In genomic region chr11:98740026-98740392, GRCm38 (mm10) we compare ENCODE assay signal across 9 mouse cellular contexts. TPM values are rescaled to one million over a fixed set of nuclear protein-coding genes. Genes with fewer than 3 reads are reported as not detected.
DNase-seq lines count a peak whose midpoint lies in the region; ATAC-seq lines count a peak whose summit lies in the region.
"Had no signal": no experiment of that assay in that cellular context is flagged by ENCODE, and none has a peak within 500 bp of the region (broad histone marks: within the 10 kb centered on the region; RNA-seq: fewer than 3 reads in every experiment).

No protein-coding gene starts in this region.

- no peaks in the 10 kb centered on the region for H3K27me3 ChIP-seq in heart, embryonic 11.5 days (ENCODE audit: control insufficient read depth, insufficient read depth, low read length)
- H3K27me3 ChIP-seq in heart, embryonic 16.5 days (ENCODE audit: control insufficient read depth, insufficient read depth, low read length): no peaks in the 10 kb centered on the region
- no peaks in the 10 kb centered on the region for H3K27me3 ChIP-seq in liver, embryonic 16.5 days (ENCODE audit: control insufficient read depth, insufficient read depth, low read depth, low read length)

- no peak for ATAC-seq in heart, embryonic 11.5 days (replicated peaks; ENCODE audit: insufficient number of reproducible peaks, low FRiP score, low TSS enrichment)
- no peak for ATAC-seq in heart, embryonic 16.5 days (replicated peaks; ENCODE audit: extremely low read depth, insufficient read depth, low FRiP score)
- no peak for ATAC-seq in liver, embryonic 16.5 days (ENCODE audit: low read depth)

- peak overlapping the region; percentile 81 for H3K4me2 ChIP-seq in heart, embryonic 11.5 days
- peak overlapping the region; percentile 92 for H3K4me2 ChIP-seq in heart, embryonic 16.5 days (ENCODE audit: low read depth, low read length)
- H3K4me2 ChIP-seq in liver, embryonic 16.5 days (ENCODE audit: low read depth, low read length): peak overlapping the region; percentile 93

- H3K4me1 ChIP-seq in heart, embryonic 11.5 days (ENCODE audit: control insufficient read depth, insufficient read depth, low read length): peaks cover 41% of the 10 kb centered on the region
- peaks cover 36% of the 10 kb centered on the region for H3K4me1 ChIP-seq in heart, embryonic 16.5 days (ENCODE audit: control insufficient read depth, insufficient read depth, low read length)
- H3K4me1 ChIP-seq in liver, embryonic 16.5 days (ENCODE audit: control insufficient read depth, low read depth, low read length): peaks cover 57% of the 10 kb centered on the region

- no peak for DNase-seq in heart, adult 18-20 months
- DNase-seq in right cerebral cortex, postnatal 10 days (ENCODE audit: low spot score in 2 of 2): peak; percentile 72 to 77
- DNase-seq in right cerebral cortex, postnatal 14 days: no peak
- no peak for DNase-seq in urinary bladder, postnatal 4 days (ENCODE audit: low spot score in 2 of 2)
- DNase-seq in T-cell, adult 2 months (ENCODE audit: low spot score): no peak

- H3K9ac ChIP-seq in heart, embryonic 11.5 days (ENCODE audit: low read depth, low read length): peak overlapping the region; percentile 98
- H3K9ac ChIP-seq in heart, embryonic 16.5 days (ENCODE audit: low read length): peak overlapping the region; percentile 92
- H3K9ac ChIP-seq in liver, embryonic 16.5 days (ENCODE audit: low read depth, low read length): peak overlapping the region; percentile 84; the same call in 1 of the 2 replicates

- no peaks in the 10 kb centered on the region for H3K36me3 ChIP-seq in heart, embryonic 11.5 days (ENCODE audit: control insufficient read depth, insufficient read depth, low read length)
- no peaks in the 10 kb centered on the region for H3K36me3 ChIP-seq in heart, embryonic 16.5 days (ENCODE audit: control insufficient read depth, insufficient read depth)
- H3K36me3 ChIP-seq in liver, embryonic 16.5 days (ENCODE audit: control insufficient read depth, insufficient read depth): no peaks in the 10 kb centered on the region

- peak overlapping the region; percentile 89 for H3K4me3 ChIP-seq in heart, embryonic 11.5 days (ENCODE audit: low read depth, low read length)
- peak overlapping the region; percentile 68 for H3K4me3 ChIP-seq in heart, embryonic 16.5 days (ENCODE audit: low read length)
- peak overlapping the region; percentile 85 for H3K4me3 ChIP-seq in liver, embryonic 16.5 days (ENCODE audit: low read depth, low read length)

- no peaks in the 10 kb centered on the region for H3K9me3 ChIP-seq in heart, embryonic 11.5 days (replicated peaks; ENCODE audit: control insufficient read depth, low read length)
- no peaks in the 10 kb centered on the region for H3K9me3 ChIP-seq in heart, embryonic 16.5 days (replicated peaks; ENCODE audit: control insufficient read depth, low read length)
- no peaks in the 10 kb centered on the region for H3K9me3 ChIP-seq in liver, embryonic 16.5 days (replicated peaks; ENCODE audit: control insufficient read depth, low read length)

- 10% methylated on average over 8 of the region's 8 CpGs for WGBS in heart, embryonic 11.5 days (ENCODE audit: insufficient replicate concordance)
- 10% methylated on average over 8 of the region's 8 CpGs for WGBS in heart, embryonic 16.5 days
- 18% methylated on average over 8 of the region's 8 CpGs for WGBS in liver, embryonic 16.5 days (ENCODE audit: insufficient replicate concordance)

- H3K27ac ChIP-seq in heart, embryonic 11.5 days (ENCODE audit: low read depth, low read length): peak overlapping the region; percentile 93
- H3K27ac ChIP-seq in heart, embryonic 16.5 days (ENCODE audit: low read length): peak overlapping the region; percentile 96
- peak overlapping the region; percentile 74 for H3K27ac ChIP-seq in liver, embryonic 16.5 days (ENCODE audit: low read length)

RNA-seq across cellular contexts. Expression of gene Thra, which starts 0.4 kb away (rescaled TPM):
- polyA plus RNA-seq in heart, embryonic 11.5 days (2014; fragmentation: Nextera tagmentation; extraction: Ambion mirVana): 32.2 and 35.7 TPM in 2 replicates
- 100 to 1,000 TPM in 1 of 2 experiments, 10 to 100 TPM in 1; 99.7 to 103 TPM for total RNA-seq in heart, adult 18-20 months (2021)
- 37.5 and 40.2 TPM in 2 replicates for polyA plus RNA-seq in heart, embryonic 16.5 days (2015; fragmentation: Nextera tagmentation; extraction: Ambion mirVana)
- polyA plus RNA-seq in liver, embryonic 16.5 days (2015; fragmentation: Nextera tagmentation; extraction: Ambion mirVana): 6.5 and 7.7 TPM in 2 replicates

RNA-seq across cellular contexts. Expression of gene Med24, which starts 10.8 kb away (rescaled TPM):
- 31.6 and 42.1 TPM in 2 replicates for polyA plus RNA-seq in heart, embryonic 11.5 days (2014; fragmentation: Nextera tagmentation; extraction: Ambion mirVana)
- 10 to 100 TPM; 42.0 to 44.2 TPM for total RNA-seq in heart, adult 18-20 months (2021)
- 36.8 and 40.3 TPM in 2 replicates for polyA plus RNA-seq in heart, embryonic 16.5 days (2015; fragmentation: Nextera tagmentation; extraction: Ambion mirVana)
- polyA plus RNA-seq in liver, embryonic 16.5 days (2015; fragmentation: Nextera tagmentation; extraction: Ambion mirVana): 22.8 and 23.8 TPM in 2 replicates

RNA-seq across cellular contexts. Expression of gene Nr1d1, which starts 35.1 kb away (rescaled TPM):
- 5.6 and 6.4 TPM in 2 replicates for polyA plus RNA-seq in heart, embryonic 11.5 days (2014; fragmentation: Nextera tagmentation; extraction: Ambion mirVana)
- 10 to 100 TPM; 54.2 to 67.6 TPM for total RNA-seq in heart, adult 18-20 months (2021)
- polyA plus RNA-seq in heart, embryonic 16.5 days (2015; fragmentation: Nextera tagmentation; extraction: Ambion mirVana): 7.0 and 8.2 TPM in 2 replicates
- polyA plus RNA-seq in liver, embryonic 16.5 days (2015; fragmentation: Nextera tagmentation; extraction: Ambion mirVana): 0.65 and 0.66 TPM in 2 replicates

RNA-seq across cellular contexts. Expression of gene Csf3, which starts 38.9 kb away (rescaled TPM):
- not detected in 2 replicates for polyA plus RNA-seq in heart, embryonic 11.5 days (2014; fragmentation: Nextera tagmentation; extraction: Ambion mirVana)
- not detected for total RNA-seq in heart, adult 18-20 months (2021)
- polyA plus RNA-seq in heart, embryonic 16.5 days (2015; fragmentation: Nextera tagmentation; extraction: Ambion mirVana): not detected in 2 replicates
- polyA plus RNA-seq in liver, embryonic 16.5 days (2015; fragmentation: Nextera tagmentation; extraction: Ambion mirVana): not detected in 2 replicates
- polyA plus RNA-seq: large intestine, adult 2 months had no signal

RNA-seq across cellular contexts. Expression of gene Msl1, which starts 55.3 kb away (rescaled TPM):
- 15.9 and 17.1 TPM in 2 replicates for polyA plus RNA-seq in heart, embryonic 11.5 days (2014; fragmentation: Nextera tagmentation; extraction: Ambion mirVana)
- total RNA-seq in heart, adult 18-20 months (2021): 10 to 100 TPM; 71.7 to 73.3 TPM
- polyA plus RNA-seq in heart, embryonic 16.5 days (2015; fragmentation: Nextera tagmentation; extraction: Ambion mirVana): 15.2 and 15.5 TPM in 2 replicates
- polyA plus RNA-seq in liver, embryonic 16.5 days (2015; fragmentation: Nextera tagmentation; extraction: Ambion mirVana): 4.9 and 5.3 TPM in 2 replicates

Comparison
In these comparisons a context has a peak if more than half of its experiments do, and no peak if none do; other contexts are left out.
1. DNase-seq: peak in right cerebral cortex, postnatal 10 days (2 of 2); none in heart, adult 18-20 months (0 of 2), right cerebral cortex, postnatal 14 days (single experiment), urinary bladder, postnatal 4 days (0 of 2) and T-cell, adult 2 months (single experiment).
2. Peak in every context shown above with its lines, with median percentiles within 50 percentile points of each other: H3K27ac ChIP-seq, H3K4me2 ChIP-seq, H3K4me3 ChIP-seq and H3K9ac ChIP-seq.